Mouse (Mus musculus): Measurements from ENCODE around the gene Fam71b.

DNA sequence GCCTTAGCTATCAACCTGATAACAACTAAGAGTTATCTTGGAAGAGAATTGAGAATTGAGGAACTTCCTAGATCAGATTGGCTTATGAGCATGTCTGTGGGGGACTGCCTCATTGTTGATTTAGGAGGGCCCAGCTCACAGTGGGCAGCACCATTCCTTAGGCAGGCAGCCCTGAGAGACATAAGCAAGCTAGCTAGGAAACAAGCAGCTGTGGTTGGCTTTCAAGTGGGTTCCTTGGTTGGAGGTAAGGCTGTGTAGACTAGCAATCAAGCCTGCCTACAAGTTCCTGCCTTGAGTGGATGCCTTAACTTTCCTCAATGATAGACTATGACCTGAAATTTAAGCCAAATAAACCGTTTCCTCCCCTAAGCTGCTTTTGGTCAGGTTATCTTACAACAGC lies 38.0 kb upstream of the Fam71b start:
- TF ChIP-seq EP300 (IDR thresholded peaks at IDR 0.05; ENCODE audit: insufficient read depth, low read depth, low read length) (no peak), CTCF (IDR thresholded peaks at IDR 0.05; ENCODE audit: low read depth, low read length) (no peak), POLR2A (IDR thresholded peaks at IDR 0.05; ENCODE audit: insufficient read depth, low read length) (no peak)
